Mouse (Mus musculus) spleen, postnatal 14 days (tissue): ENCODE data around the gene Ugt1a7c.

Experiments
- DNase-seq, 2 experiments: peaks; one replicate each; pipeline ENCODE4 v3.0.0; 2021 to 2022; ENCODE audit warnings: low spot score in 2 of 2

Gene Ugt1a7c

GRCm38 (mm10) chr1:88192136-88192535, 97.3 kb downstream of the Ugt1a7c start:
- DNase-seq, result no peak

GRCm38 (mm10) chr1:88195687-88196086, 100.8 kb downstream of the Ugt1a7c start:
- DNase-seq, result no peak

DNA sequence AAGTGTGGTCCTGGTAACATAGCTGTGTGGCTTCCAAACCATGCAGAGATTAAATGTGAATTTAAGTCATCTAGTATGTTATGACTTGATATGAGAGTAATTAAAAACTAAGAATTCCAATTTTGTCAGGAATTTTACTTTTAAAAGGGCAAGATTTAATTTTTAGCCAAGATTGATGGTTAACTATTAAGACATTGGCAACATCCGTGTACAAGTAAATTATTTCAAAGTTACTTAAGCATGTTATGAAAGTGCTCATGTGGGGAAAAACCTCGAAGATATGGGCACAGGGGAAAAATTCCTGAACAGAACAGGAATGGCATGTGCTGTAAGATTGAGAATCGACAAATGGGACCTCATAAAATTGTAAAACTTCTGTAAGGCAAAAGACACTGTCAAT, 102.6 kb downstream of the Ugt1a7c start:
- DNase-seq, result no peak

DNA sequence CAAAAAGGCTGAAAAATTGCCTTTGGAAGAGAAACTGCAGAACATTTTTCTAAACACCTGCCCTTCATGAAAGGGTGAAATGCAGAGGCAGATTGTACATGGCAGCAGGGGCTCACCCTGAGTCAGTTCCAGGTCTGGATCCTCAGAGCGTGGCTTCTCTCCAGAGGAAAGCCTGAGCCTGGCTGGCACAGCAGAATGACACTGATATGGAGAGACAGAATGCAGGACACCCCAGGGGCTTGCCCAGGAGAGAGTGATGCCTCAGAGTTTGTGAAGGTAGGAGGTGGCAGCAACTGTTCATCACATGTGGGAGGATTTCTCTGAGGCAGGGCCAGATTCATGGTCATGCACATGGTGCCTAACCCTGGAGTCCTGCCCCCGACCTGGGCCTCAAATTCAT, 105.1 kb downstream of the Ugt1a7c start:
- DNase-seq, result no peak

- DNase-seq, result no peak
Observed at GRCm38 (mm10) chr1:88200456-88200855, 105.6 kb downstream of the Ugt1a7c start, which contains the start of gene Ugt1a2. Gene Ugt1a2, plus strand, starts transcription at chr1:88200601.

GRCm38 (mm10) chr1:88205294-88205922, 110.5 kb downstream of the Ugt1a7c start, which contains the start of gene Dnajb3:
Gene Dnajb3, minus strand, starts transcription at chr1:88205782.
- peak; percentile 73 for DNase-seq

- DNase-seq, result no peak
Observed at GRCm38 (mm10) chr1:88206843-88207479, 112.1 kb downstream of the Ugt1a7c start.

DNA sequence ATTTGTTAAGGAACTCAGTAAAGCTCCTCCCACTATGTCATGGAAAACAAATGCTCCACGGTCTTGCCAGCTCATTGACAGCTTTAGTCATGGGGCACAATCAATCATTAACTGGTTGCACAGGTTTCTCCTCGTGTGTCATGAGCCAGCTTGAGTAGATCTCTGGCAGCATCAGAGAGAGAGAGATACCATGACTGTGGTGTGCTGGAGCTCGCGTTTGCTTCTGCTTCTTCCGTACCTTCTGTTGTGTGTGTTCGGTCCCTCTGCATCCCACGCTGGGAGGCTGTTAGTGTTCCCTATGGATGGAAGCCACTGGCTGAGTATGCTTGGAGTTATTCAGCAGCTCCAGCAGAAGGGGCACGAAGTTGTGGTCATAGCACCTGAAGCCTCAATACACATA, 117.0 kb downstream of the Ugt1a7c start, which contains the start of gene Ugt1a1:
Gene Ugt1a1, plus strand, starts transcription at position 148 of the 400 bp plus-strand sequence.
- no peak for DNase-seq

DNA sequence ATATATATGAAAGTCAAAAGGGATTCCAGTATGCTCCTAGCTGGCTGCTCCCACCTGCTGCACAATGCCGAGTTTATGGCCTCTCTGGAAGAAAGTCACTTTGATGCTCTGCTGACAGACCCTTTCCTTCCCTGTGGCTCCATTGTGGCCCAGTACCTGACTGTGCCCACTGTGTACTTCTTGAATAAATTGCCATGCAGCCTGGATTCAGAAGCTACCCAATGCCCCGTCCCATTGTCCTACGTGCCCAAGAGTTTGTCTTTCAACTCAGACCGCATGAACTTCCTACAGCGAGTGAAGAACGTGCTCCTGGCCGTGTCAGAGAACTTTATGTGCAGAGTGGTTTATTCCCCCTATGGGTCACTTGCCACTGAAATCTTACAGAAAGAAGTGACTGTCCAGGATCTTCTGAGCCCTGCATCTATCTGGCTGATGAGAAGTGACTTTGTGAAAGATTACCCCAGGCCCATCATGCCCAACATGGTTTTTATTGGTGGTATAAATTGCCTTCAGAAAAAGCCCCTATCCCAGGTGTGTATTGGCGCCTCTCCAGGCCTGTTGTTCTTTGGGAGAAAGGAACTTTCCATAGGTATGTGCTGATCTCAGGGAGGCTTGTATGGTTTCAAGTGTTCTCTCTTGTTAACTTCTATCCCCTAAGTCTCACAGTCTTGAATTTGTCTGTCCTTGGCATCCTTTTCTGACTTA, 117.6 kb downstream of the Ugt1a7c start:
- no peak for DNase-seq

DNA sequence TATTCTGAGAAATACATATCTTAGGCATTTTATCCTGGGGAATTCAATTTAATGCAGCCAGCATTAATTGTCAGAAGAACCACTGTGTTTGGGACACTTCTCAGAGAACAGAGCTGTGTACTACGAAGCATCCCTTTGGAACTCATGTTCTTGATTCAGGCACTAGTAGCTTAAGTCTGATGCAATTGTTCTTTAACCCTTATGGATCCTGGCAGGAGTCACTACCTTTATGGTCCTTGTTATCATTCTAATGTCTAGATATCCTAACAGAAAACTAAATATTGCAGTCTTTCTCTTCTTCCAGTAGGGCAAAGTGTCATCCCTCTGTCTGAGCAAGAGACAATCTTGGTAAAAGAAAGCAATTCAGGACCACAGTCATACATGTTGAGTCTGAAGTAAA, 118.2 kb downstream of the Ugt1a7c start:
- no peak for DNase-seq

- DNase-seq, result no peak
Observed at GRCm38 (mm10) chr1:88213766-88214461, 119.1 kb downstream of the Ugt1a7c start.

GRCm38 (mm10) chr1:88214462-88214952, 119.6 kb downstream of the Ugt1a7c start:
- DNase-seq, result no peak

DNA sequence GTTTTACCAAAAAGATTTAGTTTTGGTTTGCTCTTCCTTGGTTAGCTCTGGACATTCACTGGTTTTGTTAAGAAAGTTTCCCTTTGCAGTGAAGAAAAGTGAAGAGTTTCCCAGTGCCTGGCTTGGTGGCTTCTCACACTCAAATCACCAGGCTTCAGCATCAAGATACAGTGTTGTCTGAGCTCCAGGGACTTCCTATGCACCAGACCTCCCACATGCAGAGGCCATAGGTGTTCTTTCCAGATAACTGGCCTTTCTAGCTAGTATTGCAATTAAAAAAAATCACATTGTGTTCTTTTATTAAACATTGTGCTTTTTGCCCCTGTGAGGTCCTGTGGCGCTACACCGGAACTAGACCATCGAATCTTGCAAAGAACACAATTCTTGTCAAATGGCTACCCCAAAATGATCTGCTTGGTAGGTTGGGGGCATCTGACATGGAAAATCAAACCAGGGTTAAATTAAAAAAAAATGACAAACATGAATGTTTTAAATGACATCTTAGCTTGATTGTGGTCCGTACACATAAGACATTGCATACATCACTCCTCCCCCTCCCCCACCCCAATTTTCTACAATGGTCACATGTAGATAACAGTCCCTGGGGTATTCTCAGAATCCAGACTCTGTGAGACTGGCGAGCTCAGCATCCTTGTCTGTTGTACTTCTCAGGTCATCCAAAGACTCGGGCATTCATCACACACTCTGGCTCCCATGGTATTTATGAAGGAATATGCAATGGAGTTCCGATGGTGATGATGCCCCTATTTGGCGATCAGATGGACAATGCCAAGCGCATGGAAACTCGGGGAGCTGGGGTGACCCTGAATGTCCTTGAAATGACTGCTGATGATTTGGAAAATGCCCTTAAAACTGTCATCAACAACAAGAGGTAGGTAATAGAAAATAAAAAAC, 120.9 kb downstream of the Ugt1a7c start:
- DNase-seq, result no peak

DNA sequence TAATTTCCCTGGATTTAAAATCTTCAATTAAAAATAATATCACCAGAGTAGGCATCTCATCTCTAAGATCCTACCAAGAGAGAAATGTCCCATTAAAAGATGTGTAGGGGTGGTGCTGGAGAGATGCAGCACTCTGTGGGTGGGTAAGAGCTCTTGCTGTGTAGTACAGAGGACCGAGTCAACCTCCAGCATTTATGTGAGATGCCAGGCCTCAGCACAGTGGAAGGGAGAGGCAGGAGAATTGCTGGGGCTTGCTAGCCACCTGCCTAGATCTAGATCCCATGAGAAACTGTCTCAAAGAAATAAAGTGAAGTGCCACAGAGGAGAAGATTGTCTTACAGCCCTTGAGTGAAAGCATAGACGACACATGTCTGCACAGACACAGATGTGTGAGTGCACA, 121.7 kb downstream of the Ugt1a7c start:
- no peak for DNase-seq

- DNase-seq, result no peak
Observed at GRCm38 (mm10) chr1:88217144-88217543, 122.3 kb downstream of the Ugt1a7c start.

DNA sequence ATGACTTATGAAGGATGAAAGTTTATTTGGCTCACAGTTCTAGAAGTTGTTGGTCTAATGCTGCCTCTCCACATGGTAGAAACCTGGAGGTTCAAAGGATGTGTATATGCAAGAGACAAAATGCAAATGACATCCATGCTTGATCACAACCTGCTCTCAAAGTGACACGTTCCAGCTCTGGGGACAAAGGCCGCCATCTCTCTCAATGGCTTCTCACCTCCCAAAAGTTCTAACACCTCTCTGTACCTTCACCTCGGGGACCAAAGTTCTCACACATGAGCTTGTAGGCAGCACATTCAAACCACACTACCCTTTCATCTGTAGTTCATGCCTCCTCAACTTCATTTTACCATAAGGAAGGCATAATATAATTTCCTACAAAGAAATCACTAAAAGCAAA, 122.7 kb downstream of the Ugt1a7c start:
- no peak for DNase-seq

DNA sequence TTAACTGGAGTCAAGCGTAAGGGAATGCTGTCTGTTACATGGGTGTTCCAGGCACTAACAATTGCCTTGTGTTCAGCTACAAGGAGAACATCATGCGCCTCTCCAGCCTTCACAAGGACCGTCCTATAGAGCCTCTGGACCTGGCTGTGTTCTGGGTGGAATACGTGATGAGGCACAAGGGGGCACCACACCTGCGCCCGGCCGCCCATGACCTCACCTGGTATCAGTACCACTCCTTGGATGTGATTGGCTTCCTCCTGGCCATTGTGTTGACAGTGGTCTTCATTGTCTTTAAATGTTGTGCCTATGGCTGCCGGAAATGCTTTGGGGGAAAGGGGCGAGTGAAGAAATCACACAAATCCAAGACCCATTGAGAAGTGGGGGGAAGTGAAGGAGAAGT, 123.2 kb downstream of the Ugt1a7c start:
- DNase-seq, result no peak

DNA sequence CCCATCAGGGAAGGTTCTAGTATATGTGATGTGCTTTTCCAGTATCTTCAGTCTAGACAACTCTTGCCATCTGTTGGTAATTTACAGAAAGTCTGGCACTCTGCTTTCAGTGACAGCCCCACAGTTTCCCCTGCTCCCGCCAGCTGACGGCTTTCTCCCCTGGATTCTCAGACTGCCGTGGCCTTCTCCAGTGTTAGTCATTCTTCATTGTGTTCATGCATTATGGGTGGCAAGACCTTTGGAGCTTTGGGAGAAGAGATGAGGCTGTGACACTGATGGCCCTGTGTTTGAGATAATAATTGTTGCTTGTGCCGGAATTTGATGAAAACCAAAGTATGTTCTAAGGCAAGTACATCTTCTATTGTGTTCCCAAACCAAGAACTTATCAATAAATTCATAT, 123.7 kb downstream of the Ugt1a7c start:
- no peak for DNase-seq

DNA sequence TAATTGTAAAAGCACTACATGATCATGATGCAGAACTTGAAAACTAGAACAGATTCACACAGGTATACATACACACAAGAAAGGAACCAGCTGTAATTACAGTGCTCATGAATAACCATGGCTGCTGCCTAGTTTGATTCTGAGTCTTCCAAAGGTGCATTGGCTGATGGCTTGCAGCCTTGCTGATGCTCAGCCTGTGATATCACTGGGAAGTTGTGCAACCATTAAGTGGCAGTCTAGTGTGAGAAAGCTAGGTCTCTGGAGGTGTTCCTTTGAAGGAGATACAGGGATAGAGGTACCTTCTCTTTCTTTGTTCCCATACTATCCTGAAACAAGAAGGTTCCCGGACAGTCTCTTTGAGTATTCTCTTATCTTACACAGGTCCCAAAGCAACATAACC, 124.2 kb downstream of the Ugt1a7c start:
- no peak for DNase-seq

DNA sequence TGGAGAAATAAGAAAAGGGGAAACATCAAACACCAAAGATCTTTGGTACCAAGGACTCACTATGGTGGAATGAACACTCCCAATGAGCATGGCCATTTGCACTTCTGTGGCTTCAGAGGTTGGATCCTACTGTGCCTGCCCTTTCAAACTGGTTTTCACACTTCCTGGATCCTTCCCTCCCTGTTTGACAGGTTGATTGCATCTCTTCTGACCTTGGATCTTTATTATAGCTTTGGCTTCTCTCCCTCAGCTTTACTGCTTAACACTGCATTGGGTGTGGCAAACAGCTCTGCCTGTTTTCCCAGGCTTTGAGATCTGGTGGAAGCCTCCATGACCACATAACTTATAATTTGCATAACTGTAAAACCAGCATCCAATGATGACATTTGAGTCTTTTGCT, 125.5 kb downstream of the Ugt1a7c start:
- peak in 1 of 2 experiments; percentile 1 for DNase-seq

- DNase-seq, result no peak
Observed at GRCm38 (mm10) chr1:88222216-88222615, 127.4 kb downstream of the Ugt1a7c start.
